Mouse (Mus musculus) limb, embryonic 11.5 days (tissue): ENCODE results near the gene Iqgap3. TPM values are rescaled to one million over a fixed set of nuclear protein-coding genes. Genes with fewer than 3 reads are reported as not detected.

ENCODE experiments used
- ATAC-seq: fragments of 200-750 bp; cut with Nextera tagmentation; 2 replicates; pipeline ENCODE4 v1.8.0; 2017; ENCODE audit warnings: low read depth; ENCODE audit not compliant: insufficient number of reproducible peaks, low FRiP score, low TSS enrichment
- DNase-seq: peaks from one replicate; pipeline ENCODE4 v3.0.0-alpha.2; 2015; ENCODE audit warnings: low spot score
- H3K27ac ChIP-seq: fragments of 300-500 bp; sonication (generic); replicated peaks from 2 replicates; pipeline ENCODE4 v1.5.1; 2014; ENCODE audit warnings: low read depth, mild to moderate bottlenecking, low read length
- H3K27me3 ChIP-seq: fragments of 300-500 bp; sonication (generic); 2 replicates; pipeline ENCODE4 v1.6.1; 2014; ENCODE audit warnings: mild to moderate bottlenecking, low read length, mixed read lengths; ENCODE audit not compliant: control insufficient read depth, insufficient read depth
- H3K36me3 ChIP-seq: fragments of 300-500 bp; sonication (generic); 2 replicates; pipeline ENCODE4 v1.6.1; 2014; ENCODE audit warnings: mild to moderate bottlenecking, low read length, moderate library complexity, mixed read lengths; ENCODE audit not compliant: control insufficient read depth, insufficient read depth
- H3K4me1 ChIP-seq: fragments of 300-500 bp; sonication (generic); 2 replicates; pipeline ENCODE4 v1.6.1; 2014; ENCODE audit warnings: low read length, mixed read lengths; ENCODE audit not compliant: control insufficient read depth, insufficient read depth
- H3K4me2 ChIP-seq: fragments of 300-500 bp; sonication (generic); 2 replicates; pipeline ENCODE4 v1.6.1; 2014; ENCODE audit warnings: low read depth, mild to moderate bottlenecking, moderate library complexity; ENCODE audit not compliant: severe bottlenecking
- H3K4me3 ChIP-seq: fragments of 300-500 bp; sonication (generic); 2 replicates; pipeline ENCODE4 v1.5.1; 2014; ENCODE audit warnings: low read depth, low read length
- H3K9ac ChIP-seq: fragments of 300-500 bp; sonication (generic); 2 replicates; pipeline ENCODE4 v1.6.1; 2014; ENCODE audit warnings: mild to moderate bottlenecking, low read length
- H3K9me3 ChIP-seq: fragments of 300-500 bp; sonication (generic); 2 replicates; pipeline ENCODE4 v1.6.1; 2016; ENCODE audit warnings: low read length; ENCODE audit not compliant: control insufficient read depth
- WGBS: fragments of 180-500 bp; shearing (Covaris S2); extraction: QIAGEN DNeasy Blood & Tissue Kit; methylation state at CpG from one replicate; pipeline ENCODE4 v1.1.7; 2014; 5-methylcytosine and 5-hydroxymethylcytosine counted together
- polyA plus RNA-seq: library from polyadenylated mRNA; unstranded; fragments of >200 nt; fragmentation: Nextera tagmentation; extraction: Ambion mirVana; gene quantifications from 2 replicates; pipeline ENCODE4 v1.2.1, GENCODE M21; 2014

The Iqgap3 gene
- polyA plus RNA-seq, 1 experiment from 2014 or later = 16.0 TPM

GRCm38 (mm10) chr3:88084001-88084400 is 2.2 kb downstream of the Iqgap3 start:
- no peak for ATAC-seq
- WGBS = 91% methylated on average over 2 of the region's 2 CpGs
- H3K36me3 ChIP-seq = peaks cover 2% of the 10 kb centered on the region; the same call in 1 of the 2 replicates

GRCm38 (mm10) chr3:88085459-88085858 is 3.7 kb downstream of the Iqgap3 start:
- Histone ChIP-seq H3K9ac (no peak overlapping the region), H3K9me3 (no peaks in the 10 kb centered on the region), H3K27ac (no peak overlapping the region), H3K4me1 (peaks cover 7% of the 10 kb centered on the region; the same call in 1 of the 2 replicates), H3K27me3 (no peaks in the 10 kb centered on the region), H3K4me2 (no peak overlapping the region), H3K4me3 (no peak overlapping the region), H3K36me3 (peaks cover 2% of the 10 kb centered on the region; the same call in 1 of the 2 replicates)
- DNase-seq = no peak
- ATAC-seq = no peak
- 65% methylated on average over 5 of the region's 9 CpGs for WGBS

More at GRCm38 (mm10) chr3:88084001-88084400, 2.2 kb downstream of the Iqgap3 start:
- Histone ChIP-seq H3K4me1 (peaks cover 7% of the 10 kb centered on the region; the same call in 1 of the 2 replicates), H3K27ac (no peak overlapping the region), H3K4me3 (no peak overlapping the region), H3K9me3 (no peaks in the 10 kb centered on the region), H3K4me2 (no peak overlapping the region), H3K9ac (no peak overlapping the region), H3K27me3 (no peaks in the 10 kb centered on the region)
- DNase-seq = no peak

GRCm38 (mm10) chr3:88087688-88088087 is 5.9 kb downstream of the Iqgap3 start:
- Histone ChIP-seq H3K27ac (no peak overlapping the region), H3K4me2 (no peak overlapping the region), H3K9ac (no peak overlapping the region), H3K9me3 (no peaks in the 10 kb centered on the region), H3K4me1 (0 out of 2 replicates have a peak, but pooled peaks cover 2% of the 10 kb centered on the region), H3K36me3 (peaks cover 9% of the 10 kb centered on the region; the same call in 1 of the 2 replicates), H3K27me3 (no peaks in the 10 kb centered on the region), H3K4me3 (no peak overlapping the region)
- 86% methylated on average over 1 of the region's 1 CpGs for WGBS
- DNase-seq (no peak), ATAC-seq (no peak)

GRCm38 (mm10) chr3:88090106-88090505 is 8.3 kb downstream of the Iqgap3 start:
- H3K27ac ChIP-seq = no peak overlapping the region
- no peaks in the 10 kb centered on the region for H3K9me3 ChIP-seq
- peaks cover 13% of the 10 kb centered on the region; the same call in 1 of the 2 replicates for H3K36me3 ChIP-seq
- H3K4me2 ChIP-seq = no peak overlapping the region
- DNase-seq = no peak
- ATAC-seq = no peak
- 95% methylated on average over 7 of the region's 7 CpGs for WGBS
- no peak overlapping the region for H3K4me3 ChIP-seq
- no peaks in the 10 kb centered on the region for H3K4me1 ChIP-seq
- no peaks in the 10 kb centered on the region for H3K27me3 ChIP-seq
- no peak overlapping the region for H3K9ac ChIP-seq

GRCm38 (mm10) chr3:88090616-88091015 is 8.8 kb downstream of the Iqgap3 start:
- Histone ChIP-seq H3K36me3 (peaks cover 13% of the 10 kb centered on the region; the same call in 1 of the 2 replicates), H3K9ac (no peak overlapping the region), H3K27me3 (no peaks in the 10 kb centered on the region), H3K27ac (no peak overlapping the region), H3K9me3 (no peaks in the 10 kb centered on the region), H3K4me1 (no peaks in the 10 kb centered on the region), H3K4me2 (no peak overlapping the region), H3K4me3 (no peak overlapping the region)
- DNase-seq (no peak), ATAC-seq (no peak)
- WGBS = 86% methylated on average over 6 of the region's 6 CpGs

- H3K27ac ChIP-seq = no peak overlapping the region
- no peaks in the 10 kb centered on the region for H3K27me3 ChIP-seq
- H3K9me3 ChIP-seq = no peaks in the 10 kb centered on the region
- no peak overlapping the region for H3K4me2 ChIP-seq
- ATAC-seq = no peak
- DNase-seq = no peak
- no peak overlapping the region for H3K4me3 ChIP-seq
- no peaks in the 10 kb centered on the region for H3K4me1 ChIP-seq
- H3K36me3 ChIP-seq = peaks cover 14% of the 10 kb centered on the region; the same call in 1 of the 2 replicates
- 92% methylated on average over 5 of the region's 5 CpGs for WGBS
- H3K9ac ChIP-seq = no peak overlapping the region
These were observed 12.4 kb downstream of the Iqgap3 start for GRCm38 (mm10) chr3:88094126-88094525.

- Histone ChIP-seq H3K36me3 (peaks cover 19% of the 10 kb centered on the region; the same call in 1 of the 2 replicates), H3K27ac (no peak overlapping the region), H3K4me1 (no peaks in the 10 kb centered on the region), H3K4me2 (no peak overlapping the region), H3K27me3 (no peaks in the 10 kb centered on the region), H3K9ac (no peak overlapping the region), H3K9me3 (no peaks in the 10 kb centered on the region), H3K4me3 (no peak overlapping the region)
- DNase-seq (no peak), ATAC-seq (no peak)
- WGBS = 77% methylated on average over 6 of the region's 6 CpGs
These were observed 15.9 kb downstream of the Iqgap3 start for GRCm38 (mm10) chr3:88097666-88098065.

GRCm38 (mm10) chr3:88100251-88100650 is 18.5 kb downstream of the Iqgap3 start:
- H3K9me3 ChIP-seq = no peaks in the 10 kb centered on the region
- H3K4me2 ChIP-seq = no peak overlapping the region
- no peak overlapping the region for H3K27ac ChIP-seq
- H3K4me3 ChIP-seq = no peak overlapping the region
- WGBS = 98% methylated on average over 3 of the region's 3 CpGs
- DNase-seq (no peak), ATAC-seq (no peak)
- H3K36me3 ChIP-seq = peaks cover 22% of the 10 kb centered on the region
- no peaks in the 10 kb centered on the region for H3K4me1 ChIP-seq
- no peak overlapping the region for H3K9ac ChIP-seq
- H3K27me3 ChIP-seq = no peaks in the 10 kb centered on the region

GRCm38 (mm10) chr3:88101736-88102135 is 20.0 kb downstream of the Iqgap3 start:
- Histone ChIP-seq H3K9me3 (no peaks in the 10 kb centered on the region), H3K4me2 (no peak overlapping the region), H3K27me3 (no peaks in the 10 kb centered on the region), H3K36me3 (peaks cover 24% of the 10 kb centered on the region), H3K27ac (no peak overlapping the region), H3K9ac (no peak overlapping the region), H3K4me3 (no peak overlapping the region), H3K4me1 (no peaks in the 10 kb centered on the region)
- WGBS = 96% methylated on average over 7 of the region's 7 CpGs
- DNase-seq (no peak), ATAC-seq (no peak)
